ENCODE assay signal across 10 mouse cellular contexts in genomic region chr13:28839084-28839483, GRCm38 (mm10).
DNase-seq lines count a peak whose midpoint lies in the region; ATAC-seq and TF ChIP-seq lines count a peak whose summit lies in the region.
"Had no signal": no experiment of that assay in that cellular context is flagged by ENCODE, and none has a peak within 500 bp of the region (broad histone marks: within the 10 kb centered on the region; RNA-seq: fewer than 3 reads in every experiment).

No protein-coding gene starts in this region.

- H3ac ChIP-seq in C2C12 (ENCODE audit: control insufficient read depth, insufficient read length, low read depth): no peak overlapping the region

- no peak for DNase-seq in kidney, adult 2 months
- DNase-seq in embryonic facial prominence, embryonic 14.5 days (ENCODE audit: low spot score): peak; percentile 69
- no peak for DNase-seq in left cerebral cortex, adult 8-10 months (ENCODE audit: low spot score in 2 of 2)
- DNase-seq in cerebellum, adult 11 months: no peak
- DNase-seq: cerebellum, postnatal 25 days; heart, postnatal 4 days had no signal

- no peak overlapping the region for H3K27ac ChIP-seq in kidney, embryonic 14.5 days (ENCODE audit: low read depth, low read length)
- no peak overlapping the region for H3K27ac ChIP-seq in kidney, adult 2 months (ENCODE audit: insufficient read depth, low read depth, low read length)
- H3K27ac ChIP-seq in embryonic facial prominence, embryonic 14.5 days (replicated peaks; ENCODE audit: low read depth, low read length): 0 out of 2 replicates have a peak overlapping the region, but pooled peaks have one; percentile 3
- H3K27ac ChIP-seq: layer of hippocampus, adult 2 months had no signal

- no peak overlapping the region for H3K4me3 ChIP-seq in kidney, embryonic 14.5 days (ENCODE audit: low read length)
- no peak overlapping the region for H3K4me3 ChIP-seq in kidney, adult 2 months (ENCODE audit: insufficient read depth, low read depth, low read length)
- no peak overlapping the region for H3K4me3 ChIP-seq in C2C12 (ENCODE audit: insufficient read depth, poor library complexity, severe bottlenecking)
- H3K4me3 ChIP-seq in embryonic facial prominence, embryonic 14.5 days (ENCODE audit: low read depth, low read length): no peak overlapping the region
- H3K4me3 ChIP-seq: layer of hippocampus, adult 2 months had no signal

- no peak for TF ChIP-seq POLR2A in kidney, adult 2 months (IDR thresholded peaks at IDR 0.05; ENCODE audit: low read depth, low read length)

- peaks cover 4% of the 10 kb centered on the region; the same call in 1 of the 2 replicates for H3K4me1 ChIP-seq in kidney, embryonic 14.5 days (ENCODE audit: control insufficient read depth, insufficient read depth, low read length)
- H3K4me1 ChIP-seq in kidney, adult 2 months (ENCODE audit: control insufficient read depth, insufficient read depth, low read length): no peaks in the 10 kb centered on the region
- H3K4me1 ChIP-seq in embryonic facial prominence, embryonic 14.5 days (ENCODE audit: control insufficient read depth, insufficient read depth, low read length): peaks cover 16% of the 10 kb centered on the region

- peak; percentile 64; the same call in 1 of the 2 replicates for ATAC-seq in kidney, embryonic 14.5 days (ENCODE audit: low FRiP score, low TSS enrichment)
- ATAC-seq in embryonic facial prominence, embryonic 14.5 days (ENCODE audit: low read depth): no peak
- peak; percentile 90 for ATAC-seq in megakaryocyte progenitor cell, adult 5-6 weeks (replicated peaks; ENCODE audit: poor library complexity)

- TF ChIP-seq CTCF in kidney, adult 2 months (conservative IDR thresholded peaks at IDR 0.05; ENCODE audit: insufficient read depth, insufficient read length, low read depth, low read length): no peak
- TF ChIP-seq CTCF in C2C12 (IDR thresholded peaks at IDR 0.05; ENCODE audit: control insufficient read depth, insufficient read depth, insufficient read length): no peak

- H3K9me3 ChIP-seq in kidney, embryonic 14.5 days (ENCODE audit: control insufficient read depth, low read length): no peaks in the 10 kb centered on the region
- H3K9me3 ChIP-seq in embryonic facial prominence, embryonic 14.5 days (ENCODE audit: control insufficient read depth, low read length): no peaks in the 10 kb centered on the region

- H3K79me3 ChIP-seq in C2C12 (ENCODE audit: low read depth): peaks cover 29% of the 10 kb centered on the region

- no peaks in the 10 kb centered on the region for H3K36me3 ChIP-seq in kidney, embryonic 14.5 days (ENCODE audit: control insufficient read depth, insufficient read depth, low read length)
- H3K36me3 ChIP-seq in kidney, adult 2 months (ENCODE audit: control insufficient read depth, insufficient read depth, low read length): no peaks in the 10 kb centered on the region
- no peaks in the 10 kb centered on the region for H3K36me3 ChIP-seq in C2C12 (ENCODE audit: control insufficient read depth, insufficient read depth)
- no peaks in the 10 kb centered on the region for H3K36me3 ChIP-seq in embryonic facial prominence, embryonic 14.5 days (ENCODE audit: control insufficient read depth, insufficient read depth, low read length)

- H3K27me3 ChIP-seq in kidney, embryonic 14.5 days (ENCODE audit: control insufficient read depth, insufficient read depth, low read length): no peaks in the 10 kb centered on the region
- no peaks in the 10 kb centered on the region for H3K27me3 ChIP-seq in kidney, adult 2 months (replicated peaks; ENCODE audit: control insufficient read depth, insufficient read depth, low read length)
- no peaks in the 10 kb centered on the region for H3K27me3 ChIP-seq in C2C12 (ENCODE audit: control insufficient read depth, insufficient read depth, insufficient read length)
- H3K27me3 ChIP-seq in embryonic facial prominence, embryonic 14.5 days (replicated peaks; ENCODE audit: control insufficient read depth, insufficient read depth, low read length): no peaks in the 10 kb centered on the region

- WGBS in kidney, embryonic 14.5 days: 14% methylated on average over 6 of the region's 6 CpGs
- 41% methylated on average over 6 of the region's 6 CpGs for WGBS in kidney, adult 2 months
- 37% methylated on average over 6 of the region's 6 CpGs for WGBS in embryonic facial prominence, embryonic 14.5 days

- H3K79me2 ChIP-seq in C2C12 (ENCODE audit: control insufficient read depth, insufficient read depth): peaks cover 19% of the 10 kb centered on the region

- H3K4me2 ChIP-seq in kidney, embryonic 14.5 days (replicated peaks; ENCODE audit: low read depth, low read length): 0 out of 2 replicates have a peak overlapping the region, but pooled peaks have one; percentile 5
- no peak overlapping the region for H3K4me2 ChIP-seq in embryonic facial prominence, embryonic 14.5 days (ENCODE audit: low read depth, low read length)

- H3K9ac ChIP-seq in kidney, embryonic 14.5 days (ENCODE audit: low read depth, low read length): no peak overlapping the region
- no peak overlapping the region for H3K9ac ChIP-seq in embryonic facial prominence, embryonic 14.5 days (ENCODE audit: low read depth, low read length)

TF ChIP-seq in C2C12, 6 proteins besides CTCF, POLR2A, EP300 and RAD21:
- TF ChIP-seq MYOD1 (IDR thresholded peaks at IDR 0.05; ENCODE audit: control insufficient read depth, insufficient read length, low read depth): peak; percentile 50
- TF ChIP-seq FOSL1 (IDR thresholded peaks at IDR 0.05; ENCODE audit: insufficient read depth, low read length, poor library complexity, severe bottlenecking): no peak
TF ChIP-seq in C2C12: peak in this region for 1.
